13 mouse cellular contexts compared by ENCODE assay signal in genomic region chr11:107422356-107422754, GRCm38 (mm10). TPM values are rescaled to one million over a fixed set of nuclear protein-coding genes. Genes with fewer than 3 reads are reported as not detected.
DNase-seq lines count a peak whose midpoint lies in the region; ATAC-seq and TF ChIP-seq lines count a peak whose summit lies in the region.
"Had no signal": no experiment of that assay in that cellular context is flagged by ENCODE, and none has a peak within 500 bp of the region (broad histone marks: within the 10 kb centered on the region; RNA-seq: fewer than 3 reads in every experiment).

No protein-coding gene starts in this region.

- TF ChIP-seq POLR2A in spleen, adult 2 months (IDR thresholded peaks at IDR 0.05; ENCODE audit: low read depth, low read length) = no peak

- no peak for DNase-seq in gastrocnemius, adult 2 months
- no peak for DNase-seq in gastrocnemius, adult 8-10 months (ENCODE audit: low spot score in 2 of 2)
- DNase-seq in spleen, adult 2 months (ENCODE audit: low read depth in 1 of 2, low spot score in 2 of 2) = no peak
- no peak for DNase-seq in spleen, postnatal 14 days (ENCODE audit: low spot score in 2 of 2)
- peak; percentile 47 for DNase-seq in hindbrain, postnatal 0 days (ENCODE audit: low spot score)
- no peak for DNase-seq in testis, postnatal 10 days (ENCODE audit: low spot score)
- DNase-seq in adrenal gland, adult 2 months = no peak
- DNase-seq: lung, adult 2 months; right cerebral cortex, adult 18-20 months had no signal

- H3K27ac ChIP-seq in gastrocnemius, adult 2 months = peak overlapping the region; percentile 78
- H3K27ac ChIP-seq in spleen, adult 2 months (ENCODE audit: insufficient read depth, low read length) = peak overlapping the region; percentile 49; the same call in 1 of the 2 replicates
- peak overlapping the region; percentile 54 for H3K27ac ChIP-seq in hindbrain, postnatal 0 days
- H3K27ac ChIP-seq in neural tube, embryonic 14.5 days (ENCODE audit: low read depth, low read length) = 0 out of 2 replicates have a peak overlapping the region, but pooled peaks have one; percentile 16
- H3K27ac ChIP-seq: stomach, embryonic 15.5 days had no signal

- no peak overlapping the region for H3K4me2 ChIP-seq in hindbrain, postnatal 0 days (ENCODE audit: low read depth, low read length)
- H3K4me2 ChIP-seq in neural tube, embryonic 14.5 days (ENCODE audit: low read depth, low read length) = no peak overlapping the region
- H3K4me2 ChIP-seq: stomach, embryonic 15.5 days had no signal

- no peaks in the 10 kb centered on the region for H3K27me3 ChIP-seq in spleen, adult 2 months (ENCODE audit: control insufficient read depth, insufficient read depth, low read length)
- H3K27me3 ChIP-seq in hindbrain, postnatal 0 days (ENCODE audit: insufficient read depth, low read length) = no peaks in the 10 kb centered on the region
- H3K27me3 ChIP-seq in neural tube, embryonic 14.5 days (ENCODE audit: control insufficient read depth, insufficient read depth, low read length) = no peaks in the 10 kb centered on the region
- H3K27me3 ChIP-seq: stomach, embryonic 15.5 days had no signal

- peaks cover 12% of the 10 kb centered on the region; the same call in 1 of the 2 replicates for H3K4me1 ChIP-seq in spleen, adult 2 months (ENCODE audit: control insufficient read depth, insufficient read depth, insufficient read length)
- H3K4me1 ChIP-seq in hindbrain, postnatal 0 days (ENCODE audit: insufficient read depth, low read length) = 0 out of 2 replicates have a peak, but pooled peaks cover 4% of the 10 kb centered on the region
- H3K4me1 ChIP-seq in neural tube, embryonic 14.5 days (ENCODE audit: control insufficient read depth, insufficient read depth, low read length) = peaks cover 4% of the 10 kb centered on the region; the same call in 1 of the 2 replicates

- intact Hi-C loops in gastrocnemius, adult 2 months (cut with DNase I) = loop anchor here (5.0 kb wide), 1 partner anchor 40 kb away; no protein-coding TSS in a partner anchor

- no peak overlapping the region for H3K4me3 ChIP-seq in gastrocnemius, adult 2 months
- H3K4me3 ChIP-seq in spleen, adult 2 months (ENCODE audit: extremely low read depth, insufficient read depth, insufficient read length) = no peak overlapping the region
- no peak overlapping the region for H3K4me3 ChIP-seq in hindbrain, postnatal 0 days (ENCODE audit: low read length)
- no peak overlapping the region for H3K4me3 ChIP-seq in neural tube, embryonic 14.5 days (ENCODE audit: low read depth, low read length)
- H3K4me3 ChIP-seq: myocyte; stomach, embryonic 15.5 days had no signal

- H3K9me3 ChIP-seq in hindbrain, postnatal 0 days (ENCODE audit: low read length) = no peaks in the 10 kb centered on the region
- no peaks in the 10 kb centered on the region for H3K9me3 ChIP-seq in neural tube, embryonic 14.5 days (ENCODE audit: control insufficient read depth, low read length)
- H3K9me3 ChIP-seq: stomach, embryonic 15.5 days had no signal

- 30% methylated on average over 5 of the region's 5 CpGs for WGBS in spleen, adult 2 months
- 43% methylated on average over 5 of the region's 5 CpGs for WGBS in hindbrain, postnatal 0 days
- 57% methylated on average over 5 of the region's 5 CpGs for WGBS in neural tube, embryonic 14.5 days

- H3K36me3 ChIP-seq in spleen, adult 2 months (ENCODE audit: control insufficient read depth, insufficient read depth, low read length) = no peaks in the 10 kb centered on the region
- no peaks in the 10 kb centered on the region for H3K36me3 ChIP-seq in hindbrain, postnatal 0 days (ENCODE audit: insufficient read depth, low read length)
- no peaks in the 10 kb centered on the region for H3K36me3 ChIP-seq in neural tube, embryonic 14.5 days (ENCODE audit: control insufficient read depth, insufficient read depth, low read length)
- H3K36me3 ChIP-seq: stomach, embryonic 15.5 days had no signal

- no peak overlapping the region for H3K9ac ChIP-seq in hindbrain, postnatal 0 days (replicated peaks; ENCODE audit: low read length)
- no peak overlapping the region for H3K9ac ChIP-seq in neural tube, embryonic 14.5 days (replicated peaks; ENCODE audit: low read depth, low read length)
- H3K9ac ChIP-seq: stomach, embryonic 15.5 days had no signal

- ATAC-seq in hindbrain, postnatal 0 days = no peak
- ATAC-seq in neural tube, embryonic 14.5 days (ENCODE audit: low read depth) = no peak
- ATAC-seq: inflammation-experienced regulatory T-cells, adult 6 months had no signal

- TF ChIP-seq CTCF in gastrocnemius, adult 2 months (IDR thresholded peaks at IDR 0.05) = no peak
- TF ChIP-seq CTCF in spleen, adult 2 months (IDR thresholded peaks at IDR 0.05; ENCODE audit: extremely low read depth, insufficient read depth, insufficient read length, insufficient replicate concordance) = no peak
- TF ChIP-seq CTCF in hindbrain, postnatal 0 days (IDR thresholded peaks at IDR 0.05; ENCODE audit: low read depth) = no peak

RNA-seq across cellular contexts. Expression of gene Pitpnc1, which starts 48.1 kb away (rescaled TPM):
- 100 to 1,000 TPM in 1 of 2 experiments, 10 to 100 TPM in 1; 59.4 to 114 TPM for total RNA-seq in gastrocnemius, adult 2 months (2021)
- 10 to 100 TPM; 54.3 to 72.7 (median 61.5) TPM for total RNA-seq in gastrocnemius, adult 8-10 months (2022)
- 6.4 TPM in 2 replicates for polyA plus RNA-seq in spleen, adult 2 months (2012; rRNA removed)
- 41.0 and 42.2 TPM in 2 replicates for total RNA-seq in hindbrain, postnatal 0 days (2014; rRNA removed)
- polyA plus RNA-seq in hindbrain, postnatal 0 days (2015; fragmentation: Nextera tagmentation; extraction: Ambion mirVana) = 43.6 and 44.8 TPM in 2 replicates
- 45.2 and 51.3 TPM in 2 replicates for polyA plus RNA-seq in neural tube, embryonic 14.5 days (2014; fragmentation: Nextera tagmentation; extraction: Ambion mirVana)
- 10 to 100 TPM; 11.1 to 17.5 TPM for total RNA-seq in adrenal gland, adult 2 months (2021)
- polyA plus RNA-seq in adrenal gland, adult 2 months (2012; rRNA removed) = 1.8 and 2.8 TPM in 2 replicates

RNA-seq across cellular contexts. Expression of gene Psmd12, which starts 56.9 kb away (rescaled TPM):
- total RNA-seq in gastrocnemius, adult 2 months (2021) = 100 to 1,000 TPM; 105 to 106 TPM
- 100 to 1,000 TPM in 2 of 4 experiments, 10 to 100 TPM in 2; 90.0 to 108 (median 97.1) TPM for total RNA-seq in gastrocnemius, adult 8-10 months (2022)
- 5.1 and 6.6 TPM in 2 replicates for polyA plus RNA-seq in spleen, adult 2 months (2012; rRNA removed)
- 26.9 and 27.2 TPM in 2 replicates for total RNA-seq in hindbrain, postnatal 0 days (2014; rRNA removed)
- polyA plus RNA-seq in hindbrain, postnatal 0 days (2015; fragmentation: Nextera tagmentation; extraction: Ambion mirVana) = 149 and 153 TPM in 2 replicates
- 159 and 167 TPM in 2 replicates for polyA plus RNA-seq in neural tube, embryonic 14.5 days (2014; fragmentation: Nextera tagmentation; extraction: Ambion mirVana)
- total RNA-seq in adrenal gland, adult 2 months (2021) = 100 to 1,000 TPM in 1 of 2 experiments, 10 to 100 TPM in 1; 90.8 to 102 TPM
- 3.0 and 4.2 TPM in 2 replicates for polyA plus RNA-seq in adrenal gland, adult 2 months (2012; rRNA removed)

Comparison
In these comparisons a context has a peak if more than half of its experiments do, and no peak if none do; other contexts are left out.
1. H3K27ac ChIP-seq: peak in every context shown above with its lines; median percentile 78 in gastrocnemius, adult 2 months; 54 in hindbrain, postnatal 0 days; 49 in spleen, adult 2 months; 16 in neural tube, embryonic 14.5 days.